Mouse (Mus musculus) small intestine, adult 2 months (tissue): ENCODE results near the gene Trpm4.

Experiments used
- CTCF ChIP-seq: fragments of 200-500 bp; IDR thresholded peaks from 2 replicates; pipeline ENCODE4 v1.5.1; 2012; ENCODE audit warnings: low read depth, mild to moderate bottlenecking, control low read depth, inconsistent platforms, low read length, moderate library complexity, mixed read lengths; ENCODE audit not compliant: insufficient replicate concordance, insufficient read length; ENCODE audit errors: extremely low read depth
- POLR2A ChIP-seq: fragments of 200-500 bp; IDR thresholded peaks from 2 replicates; pipeline ENCODE4 v1.6.1; 2012; ENCODE audit warnings: low read depth, mild to moderate bottlenecking, control low read depth, inconsistent platforms, low read length, moderate library complexity

DNA sequence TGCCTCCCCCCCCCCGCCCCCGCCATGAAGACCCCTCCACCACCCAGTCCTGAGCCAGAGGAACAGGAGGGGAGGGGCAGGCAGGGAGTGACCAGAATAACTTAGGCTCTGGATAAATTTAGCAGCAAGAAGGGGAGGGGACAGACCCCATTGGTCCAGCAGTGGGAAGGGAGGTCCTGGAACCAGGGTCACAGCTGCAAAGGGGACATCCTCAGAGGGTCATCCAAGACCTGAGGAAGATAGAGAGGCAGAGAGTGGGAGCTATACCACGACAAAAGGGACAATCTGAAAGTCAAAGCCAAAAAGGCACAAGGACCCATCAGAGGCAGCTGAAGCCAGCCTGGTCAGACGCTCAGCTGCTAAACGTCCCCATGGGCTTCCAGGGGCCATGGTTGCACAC is 1.5 kb upstream of the Trpm4 start, which contains the start of gene Hrc:
- TF ChIP-seq CTCF (no peak), POLR2A (no peak)
